Mouse (Mus musculus): ENCODE data around the gene Inka2. TPM values are rescaled to one million over a fixed set of nuclear protein-coding genes. Genes with fewer than 3 reads are reported as not detected.

Gene Inka2
- polyA plus RNA-seq (2014; fragmentation: Nextera tagmentation; extraction: Ambion mirVana), result 1.7 and 1.8 TPM in 2 replicates

- Histone ChIP-seq H3K4me3 (ENCODE audit: low read depth, low read length) (peak within 1 kb of the TSS; percentile 61), H3K4me2 (peak within 1 kb of the TSS; percentile 99), H3K36me3 (ENCODE audit: control insufficient read depth, insufficient read depth, low read length) (no peaks in the 10 kb centered on the region), H3K4me1 (ENCODE audit: control insufficient read depth, insufficient read depth, low read length) (peaks cover 33% of the 10 kb centered on the region), H3K9me3 (replicated peaks; ENCODE audit: control insufficient read depth, low read length) (no peaks in the 10 kb centered on the region), H3K9ac (ENCODE audit: low read depth, low read length) (peak within 1 kb of the TSS; percentile 73), H3K27ac (ENCODE audit: low read depth, low read length) (peak within 1 kb of the TSS; percentile 22), H3K27me3 (ENCODE audit: control insufficient read depth, insufficient read depth, low read length) (peaks cover 9% of the 10 kb centered on the region; the same call in 1 of the 2 replicates)
- WGBS (ENCODE audit: insufficient replicate concordance), result 3% methylated on average over 38 of the region's 43 CpGs
- ATAC-seq (replicated peaks; ENCODE audit: insufficient number of reproducible peaks, low FRiP score, low TSS enrichment), result peak; percentile 93
These were observed at the start of gene Inka2 for GRCm38 (mm10) chr3:105704031-105705008. Inka2 (plus strand) TSS chr3:105704599.

DNA sequence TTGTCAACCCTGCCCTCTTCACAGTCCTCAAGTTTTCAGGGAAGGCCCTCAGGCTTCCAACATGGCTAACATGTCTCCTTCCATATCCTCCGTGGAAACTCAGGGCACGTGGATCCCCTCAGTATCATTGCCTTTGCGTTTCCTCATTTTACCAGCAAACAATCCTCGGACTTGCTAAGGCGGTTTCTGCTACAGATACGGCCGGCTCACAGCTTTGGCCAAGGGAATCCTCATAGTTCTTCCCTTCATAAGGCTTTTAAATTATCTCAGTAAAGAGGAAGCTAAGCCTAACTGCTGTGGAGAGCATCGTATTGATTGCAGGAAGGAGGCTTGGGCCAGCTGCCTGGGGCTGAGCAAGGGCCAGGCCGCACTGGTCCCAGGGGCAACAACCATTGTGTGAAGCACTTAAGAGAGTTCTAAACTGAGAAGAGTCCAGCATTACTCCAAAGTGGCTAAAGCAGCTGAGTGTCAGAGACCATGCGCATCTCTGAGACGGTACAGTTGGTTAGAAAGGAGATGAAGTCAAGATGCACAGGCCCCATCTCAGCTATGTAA lies 49.3 kb upstream of the Inka2 start:
- Histone ChIP-seq H3K9ac (ENCODE audit: low read depth, low read length) (no peak overlapping the region), H3K27me3 (ENCODE audit: control insufficient read depth, insufficient read depth, low read length) (no peaks in the 10 kb centered on the region), H3K27ac (ENCODE audit: low read depth, low read length) (no peak overlapping the region), H3K9me3 (replicated peaks; ENCODE audit: control insufficient read depth, low read length) (0 out of 2 replicates have a peak, but pooled peaks cover 3% of the 10 kb centered on the region), H3K36me3 (ENCODE audit: control insufficient read depth, insufficient read depth, low read length) (no peaks in the 10 kb centered on the region), H3K4me1 (ENCODE audit: control insufficient read depth, insufficient read depth, low read length) (no peaks in the 10 kb centered on the region), H3K4me2 (no peak overlapping the region), H3K4me3 (ENCODE audit: low read depth, low read length) (no peak overlapping the region)
- 85% methylated on average over 11 of the region's 11 CpGs for WGBS (ENCODE audit: insufficient replicate concordance)
- no peak for ATAC-seq (replicated peaks; ENCODE audit: insufficient number of reproducible peaks, low FRiP score, low TSS enrichment)

DNA sequence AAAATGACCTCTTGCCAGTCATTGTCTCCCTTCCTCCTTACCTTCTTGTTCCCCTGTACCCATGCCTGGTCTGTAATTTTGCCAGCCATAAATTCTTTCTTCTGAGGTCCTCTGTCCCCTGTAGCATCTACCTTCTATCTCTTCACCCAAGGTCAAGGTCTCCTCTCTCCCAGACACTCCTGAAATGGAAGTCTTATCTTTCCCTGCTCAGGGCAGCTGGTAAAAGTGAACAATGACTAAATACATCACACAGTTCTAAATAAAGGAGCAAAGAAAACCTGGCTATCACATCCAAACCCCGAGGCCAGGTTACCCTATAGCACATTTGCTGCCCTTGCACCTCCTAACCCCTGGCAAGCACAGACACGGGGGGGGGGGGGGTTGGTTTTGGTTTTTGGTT lies 43.9 kb upstream of the Inka2 start:
- Histone ChIP-seq H3K27me3 (ENCODE audit: control insufficient read depth, insufficient read depth, low read length) (no peaks in the 10 kb centered on the region), H3K36me3 (ENCODE audit: control insufficient read depth, insufficient read depth, low read length) (no peaks in the 10 kb centered on the region), H3K4me3 (ENCODE audit: low read depth, low read length) (no peak overlapping the region), H3K4me2 (no peak overlapping the region), H3K27ac (ENCODE audit: low read depth, low read length) (0 out of 2 replicates have a peak overlapping the region, but pooled peaks have one; percentile 37), H3K9ac (ENCODE audit: low read depth, low read length) (no peak overlapping the region), H3K9me3 (replicated peaks; ENCODE audit: control insufficient read depth, low read length) (0 out of 2 replicates have a peak, but pooled peaks cover 3% of the 10 kb centered on the region), H3K4me1 (ENCODE audit: control insufficient read depth, insufficient read depth, low read length) (peaks cover 10% of the 10 kb centered on the region; the same call in 1 of the 2 replicates)
- no peak for ATAC-seq (replicated peaks; ENCODE audit: insufficient number of reproducible peaks, low FRiP score, low TSS enrichment)
- WGBS (ENCODE audit: insufficient replicate concordance), result 26% methylated on average over 2 of the region's 2 CpGs

- no peaks in the 10 kb centered on the region for H3K27me3 ChIP-seq (ENCODE audit: control insufficient read depth, insufficient read depth, low read length)
- no peak overlapping the region for H3K27ac ChIP-seq (ENCODE audit: low read depth, low read length)
- H3K4me3 ChIP-seq (ENCODE audit: low read depth, low read length), result no peak overlapping the region
- no peak overlapping the region for H3K4me2 ChIP-seq
- H3K36me3 ChIP-seq (ENCODE audit: control insufficient read depth, insufficient read depth, low read length), result no peaks in the 10 kb centered on the region
- no peaks in the 10 kb centered on the region for H3K9me3 ChIP-seq (replicated peaks; ENCODE audit: control insufficient read depth, low read length)
- ATAC-seq (replicated peaks; ENCODE audit: insufficient number of reproducible peaks, low FRiP score, low TSS enrichment), result no peak
- WGBS (ENCODE audit: insufficient replicate concordance), result 72% methylated on average over 8 of the region's 8 CpGs
- H3K4me1 ChIP-seq (ENCODE audit: control insufficient read depth, insufficient read depth, low read length), result peaks cover 10% of the 10 kb centered on the region; the same call in 1 of the 2 replicates
- no peak overlapping the region for H3K9ac ChIP-seq (ENCODE audit: low read depth, low read length)
These were observed 41.4 kb upstream of the Inka2 start for GRCm38 (mm10) chr3:105663043-105663442.

DNA sequence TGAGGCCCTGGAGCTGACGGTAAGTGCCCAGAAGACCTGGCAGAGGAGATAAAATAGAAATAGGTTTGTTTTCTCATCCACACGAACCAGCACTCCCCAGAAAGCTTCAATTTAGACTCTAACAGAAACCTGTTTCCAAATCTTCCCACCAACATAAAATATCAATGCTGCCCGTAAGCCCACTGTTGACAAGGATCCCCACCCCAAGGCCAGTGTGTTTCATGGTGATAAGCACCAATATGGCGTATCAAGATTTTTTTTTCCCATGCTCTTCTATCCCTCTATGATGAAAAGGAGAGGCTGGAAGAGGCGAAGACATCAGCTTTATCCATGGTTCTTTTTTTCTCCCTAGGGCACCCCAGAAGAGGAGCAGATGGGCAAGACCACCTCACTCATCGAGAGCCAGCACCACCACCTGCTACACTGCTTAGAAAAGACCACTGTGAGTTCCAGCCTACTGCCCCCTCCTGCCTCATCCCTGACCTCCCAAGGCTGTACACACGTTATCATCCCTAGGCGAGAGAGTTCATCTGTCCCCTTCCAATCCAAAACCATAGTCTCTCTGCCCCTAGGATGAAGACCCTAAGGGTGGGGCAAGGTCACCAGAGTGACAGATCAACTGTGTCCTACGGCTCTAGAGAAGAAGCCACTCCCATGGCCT lies 39.2 kb upstream of the Inka2 start:
- H3K27me3 ChIP-seq (ENCODE audit: control insufficient read depth, insufficient read depth, low read length), result no peaks in the 10 kb centered on the region
- no peak overlapping the region for H3K9ac ChIP-seq (ENCODE audit: low read depth, low read length)
- peaks cover 10% of the 10 kb centered on the region; the same call in 1 of the 2 replicates for H3K4me1 ChIP-seq (ENCODE audit: control insufficient read depth, insufficient read depth, low read length)
- H3K4me3 ChIP-seq (ENCODE audit: low read depth, low read length), result no peak overlapping the region
- H3K27ac ChIP-seq (ENCODE audit: low read depth, low read length), result no peak overlapping the region
- no peaks in the 10 kb centered on the region for H3K9me3 ChIP-seq (replicated peaks; ENCODE audit: control insufficient read depth, low read length)
- ATAC-seq (replicated peaks; ENCODE audit: insufficient number of reproducible peaks, low FRiP score, low TSS enrichment), result no peak
- no peak overlapping the region for H3K4me2 ChIP-seq
- WGBS (ENCODE audit: insufficient replicate concordance), result 76% methylated on average over 9 of the region's 9 CpGs
- no peaks in the 10 kb centered on the region for H3K36me3 ChIP-seq (ENCODE audit: control insufficient read depth, insufficient read depth, low read length)

DNA sequence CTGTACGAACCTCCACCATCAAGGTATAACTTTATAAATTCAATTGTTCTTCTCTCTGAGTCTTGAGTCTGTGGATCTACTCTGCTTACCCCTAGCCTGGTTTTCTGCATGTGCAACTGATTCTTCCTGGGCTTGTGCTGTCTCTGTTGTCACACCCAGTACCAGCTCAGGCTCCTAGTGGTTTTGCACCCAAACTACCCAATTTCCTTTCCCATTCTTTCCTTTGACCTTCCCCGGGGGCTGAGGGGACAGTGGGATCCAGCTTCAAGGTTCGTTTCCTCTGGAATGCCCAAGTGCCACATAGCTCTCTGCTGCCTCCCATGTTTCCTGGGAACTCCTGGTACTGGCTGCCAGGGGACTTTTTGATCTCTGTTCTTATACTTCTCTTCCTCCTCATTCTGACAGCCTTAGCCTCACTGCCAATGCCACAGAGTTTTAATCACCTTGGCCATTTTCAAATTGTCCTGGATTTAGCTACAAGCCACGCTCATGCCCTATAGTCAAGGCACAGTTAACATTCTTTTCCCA lies 37.3 kb upstream of the Inka2 start:
- Histone ChIP-seq H3K27me3 (ENCODE audit: control insufficient read depth, insufficient read depth, low read length) (no peaks in the 10 kb centered on the region), H3K36me3 (ENCODE audit: control insufficient read depth, insufficient read depth, low read length) (no peaks in the 10 kb centered on the region), H3K9me3 (replicated peaks; ENCODE audit: control insufficient read depth, low read length) (no peaks in the 10 kb centered on the region), H3K9ac (ENCODE audit: low read depth, low read length) (no peak overlapping the region), H3K4me2 (no peak overlapping the region), H3K4me3 (ENCODE audit: low read depth, low read length) (no peak overlapping the region), H3K27ac (ENCODE audit: low read depth, low read length) (no peak overlapping the region), H3K4me1 (ENCODE audit: control insufficient read depth, insufficient read depth, low read length) (no peaks in the 10 kb centered on the region)
- no peak for ATAC-seq (replicated peaks; ENCODE audit: insufficient number of reproducible peaks, low FRiP score, low TSS enrichment)
- 60% methylated on average over 4 of the region's 4 CpGs for WGBS (ENCODE audit: insufficient replicate concordance)

GRCm38 (mm10) chr3:105668161-105668560 lies 36.2 kb upstream of the Inka2 start:
- Histone ChIP-seq H3K36me3 (ENCODE audit: control insufficient read depth, insufficient read depth, low read length) (no peaks in the 10 kb centered on the region), H3K4me3 (ENCODE audit: low read depth, low read length) (no peak overlapping the region), H3K9ac (ENCODE audit: low read depth, low read length) (no peak overlapping the region), H3K27me3 (ENCODE audit: control insufficient read depth, insufficient read depth, low read length) (no peaks in the 10 kb centered on the region), H3K4me2 (no peak overlapping the region), H3K4me1 (ENCODE audit: control insufficient read depth, insufficient read depth, low read length) (no peaks in the 10 kb centered on the region), H3K9me3 (replicated peaks; ENCODE audit: control insufficient read depth, low read length) (no peaks in the 10 kb centered on the region), H3K27ac (ENCODE audit: low read depth, low read length) (no peak overlapping the region)
- 51% methylated on average over 9 of the region's 9 CpGs for WGBS (ENCODE audit: insufficient replicate concordance)
- no peak for ATAC-seq (replicated peaks; ENCODE audit: insufficient number of reproducible peaks, low FRiP score, low TSS enrichment)

- H3K4me1 ChIP-seq (ENCODE audit: control insufficient read depth, insufficient read depth, low read length), result no peaks in the 10 kb centered on the region
- no peaks in the 10 kb centered on the region for H3K36me3 ChIP-seq (ENCODE audit: control insufficient read depth, insufficient read depth, low read length)
- no peaks in the 10 kb centered on the region for H3K9me3 ChIP-seq (replicated peaks; ENCODE audit: control insufficient read depth, low read length)
- 77% methylated on average over 3 of the region's 3 CpGs for WGBS (ENCODE audit: insufficient replicate concordance)
- H3K4me2 ChIP-seq, result no peak overlapping the region
- H3K4me3 ChIP-seq (ENCODE audit: low read depth, low read length), result no peak overlapping the region
- no peaks in the 10 kb centered on the region for H3K27me3 ChIP-seq (ENCODE audit: control insufficient read depth, insufficient read depth, low read length)
- H3K9ac ChIP-seq (ENCODE audit: low read depth, low read length), result no peak overlapping the region
- H3K27ac ChIP-seq (ENCODE audit: low read depth, low read length), result no peak overlapping the region
- ATAC-seq (replicated peaks; ENCODE audit: insufficient number of reproducible peaks, low FRiP score, low TSS enrichment), result no peak
These were observed 34.6 kb upstream of the Inka2 start for GRCm38 (mm10) chr3:105669776-105670175.

Measured in heart, embryonic 11.5 days (tissue).